Mouse (Mus musculus) forebrain, embryonic 10.5 days (tissue): Measurements from ENCODE around the gene Sparcl1. TPM values are rescaled to one million over a fixed set of nuclear protein-coding genes. Genes with fewer than 3 reads are reported as not detected.

Source experiments
- DNase-seq: peaks from one replicate; pipeline ENCODE4 v3.0.0-alpha.2; 2017; ENCODE audit warnings: low spot score; ENCODE audit errors: extremely low spot score
- H3K27ac ChIP-seq: fragments of 300-500 bp; sonication (generic); 2 replicates; pipeline ENCODE4 v1.5.1; 2016; ENCODE audit warnings: mild to moderate bottlenecking
- H3K27me3 ChIP-seq: fragments of 300-500 bp; sonication (generic); 2 replicates; pipeline ENCODE4 v1.6.1; 2016; ENCODE audit warnings: mild to moderate bottlenecking; ENCODE audit not compliant: poor library complexity, severe bottlenecking
- H3K36me3 ChIP-seq: fragments of 300-500 bp; sonication (generic); replicated peaks from 2 replicates; pipeline ENCODE4 v1.6.1; 2016; ENCODE audit warnings: mild to moderate bottlenecking, moderate library complexity
- H3K4me1 ChIP-seq: fragments of 300-500 bp; sonication (generic); 2 replicates; pipeline ENCODE4 v1.6.1; 2016
- H3K4me3 ChIP-seq: fragments of 300-500 bp; sonication (generic); 2 replicates; pipeline ENCODE4 v1.5.1; 2016; ENCODE audit warnings: mild to moderate bottlenecking, moderate library complexity
- H3K9me3 ChIP-seq: fragments of 300-500 bp; sonication (generic); 2 replicates; pipeline ENCODE4 v1.6.1; 2016; ENCODE audit warnings: mild to moderate bottlenecking, moderate library complexity
- WGBS: fragments of 180-500 bp; shearing (Covaris S2); methylation state at CpG from one replicate; pipeline ENCODE4 v1.1.7; 2016; 5-methylcytosine and 5-hydroxymethylcytosine counted together
- polyA plus RNA-seq: library from polyadenylated mRNA; unstranded; fragments of >200 nt; fragmentation: Nextera tagmentation; extraction: Ambion mirVana; gene quantifications from 2 replicates; pipeline ENCODE4 v1.2.1, GENCODE M21; 2016

Sparcl1 gene
- polyA plus RNA-seq, 1 experiment from 2014 or later: 13.4 TPM

DNA sequence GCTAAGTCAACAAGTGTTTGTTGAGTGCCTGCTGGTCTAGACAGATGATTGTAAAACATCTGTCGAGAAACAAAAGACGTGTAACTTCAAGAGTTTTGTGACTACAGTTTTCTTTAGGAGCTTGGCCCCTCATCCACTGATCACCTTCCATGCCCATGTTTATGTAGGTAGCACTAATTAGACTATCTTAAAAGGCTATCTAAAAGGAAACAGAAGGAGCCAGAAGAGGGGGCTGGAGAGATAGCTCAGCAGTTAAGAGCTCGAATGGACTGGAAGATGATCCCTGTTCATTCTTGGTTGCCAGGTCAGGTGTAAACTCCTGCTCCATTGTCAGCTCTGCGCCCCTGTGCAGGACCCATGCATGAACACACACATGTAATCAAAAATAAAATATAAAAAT lies 65.4 kb downstream of the Sparcl1 start:
- peaks cover 33% of the 10 kb centered on the region for H3K36me3 ChIP-seq
- no peak overlapping the region for H3K27ac ChIP-seq
- H3K4me1 ChIP-seq: peaks cover 22% of the 10 kb centered on the region
- peak overlapping the region; percentile 84 for H3K4me3 ChIP-seq
- 57% methylated on average over 4 of the region's 4 CpGs for WGBS
- H3K27me3 ChIP-seq: no peaks in the 10 kb centered on the region
- H3K9me3 ChIP-seq: no peaks in the 10 kb centered on the region
- DNase-seq: no peak

DNA sequence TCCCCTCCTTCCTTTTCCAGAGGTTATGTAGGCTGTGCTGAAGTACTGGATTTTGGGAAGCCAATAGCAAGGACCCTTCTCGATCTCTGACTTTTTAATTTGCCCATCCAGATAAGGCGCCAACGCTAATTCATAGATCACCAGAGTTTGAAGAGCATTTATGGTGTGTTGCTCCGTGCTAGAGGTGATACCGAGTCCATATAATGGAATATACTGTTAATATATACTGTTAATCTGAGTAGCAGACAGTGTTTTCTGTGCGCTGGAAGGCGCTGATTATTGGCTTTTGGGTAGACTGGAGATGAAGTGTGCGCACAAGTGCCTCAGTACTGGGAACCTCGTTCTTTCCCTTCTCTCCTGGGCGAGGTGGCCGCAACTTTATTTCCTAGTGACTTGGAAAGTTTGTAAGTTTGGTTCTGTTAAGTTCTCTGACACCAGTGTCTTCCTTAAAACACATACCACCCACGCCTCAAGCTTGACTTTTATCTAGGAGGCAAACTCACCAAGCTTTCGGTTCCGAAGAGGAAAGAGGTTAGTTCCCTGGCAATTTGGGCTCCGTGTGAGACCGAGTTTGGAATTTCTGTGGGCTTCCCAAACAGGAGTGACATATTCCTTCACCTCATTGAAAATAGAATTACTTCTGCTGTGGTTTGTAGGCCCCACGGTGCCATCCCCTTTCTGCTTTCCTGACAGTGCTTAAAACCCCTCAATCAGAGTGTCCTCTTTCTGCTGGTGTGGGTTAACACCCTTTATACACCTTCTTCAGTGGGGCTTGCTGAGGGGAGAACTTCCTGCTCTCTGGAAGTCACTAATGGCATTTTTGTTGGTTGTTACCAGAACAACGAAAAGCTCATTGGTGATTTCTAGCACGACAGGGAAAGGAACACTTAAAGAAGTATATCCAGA lies 66.1 kb downstream of the Sparcl1 start:
- H3K27me3 ChIP-seq: no peaks in the 10 kb centered on the region
- peak overlapping the region; percentile 84 for H3K4me3 ChIP-seq
- H3K27ac ChIP-seq: peak overlapping the region; percentile 94
- WGBS: 11% methylated on average over 19 of the region's 19 CpGs
- no peaks in the 10 kb centered on the region for H3K9me3 ChIP-seq
- H3K4me1 ChIP-seq: peaks cover 22% of the 10 kb centered on the region
- DNase-seq: no peak
- H3K36me3 ChIP-seq: peaks cover 27% of the 10 kb centered on the region

GRCm38 (mm10) chr5:104046256-104047199 lies 67.0 kb downstream of the Sparcl1 start, which contains the start of gene Nudt9:
Nudt9 (plus strand) TSS chr5:104046306.
- H3K27me3 ChIP-seq: no peaks in the 10 kb centered on the region
- peaks cover 22% of the 10 kb centered on the region for H3K4me1 ChIP-seq
- DNase-seq: peak; percentile 98

GRCm38 (mm10) chr5:104043704-104044103 lies 69.8 kb downstream of the Sparcl1 start:
- no peak for DNase-seq
- peaks cover 22% of the 10 kb centered on the region for H3K4me1 ChIP-seq
- 58% methylated on average over 2 of the region's 2 CpGs for whole genome bisulfite sequencing
- no peak overlapping the region for H3K4me3 ChIP-seq
- H3K36me3 ChIP-seq: no peaks in the 10 kb centered on the region
- no peak overlapping the region for H3K27ac ChIP-seq
- no peaks in the 10 kb centered on the region for H3K27me3 ChIP-seq
- no peaks in the 10 kb centered on the region for H3K9me3 ChIP-seq

More at GRCm38 (mm10) chr5:104046256-104047199, 67.0 kb downstream of the Sparcl1 start, which contains the start of gene Nudt9:
- Histone ChIP-seq H3K4me3 (peak within 1 kb of the TSS; percentile 84), H3K27ac (peak within 1 kb of the TSS; percentile 94), H3K36me3 (peaks cover 18% of the 10 kb centered on the region), H3K9me3 (no peaks in the 10 kb centered on the region)
- WGBS: 5% methylated on average over 90 of the region's 90 CpGs

DNA sequence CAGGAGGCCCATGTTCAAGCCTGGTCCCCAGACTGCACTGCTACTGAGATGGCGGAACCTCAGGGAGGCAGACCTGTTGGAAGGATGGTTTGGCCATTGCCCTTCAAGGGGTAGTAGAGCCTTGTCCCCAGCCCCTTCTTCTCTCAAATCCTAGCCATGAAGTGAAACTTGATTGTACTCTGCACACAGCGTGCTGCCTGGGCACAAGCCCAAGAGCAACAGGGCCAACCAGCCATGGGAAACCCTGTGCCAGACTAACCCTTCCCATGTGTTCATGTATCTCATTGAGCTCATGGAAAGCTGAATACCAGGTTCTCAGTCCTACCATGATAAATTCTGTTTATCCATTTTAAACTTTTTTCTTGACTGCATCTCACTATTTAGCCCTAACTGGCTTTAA lies 70.6 kb downstream of the Sparcl1 start:
- Histone ChIP-seq H3K36me3 (no peaks in the 10 kb centered on the region), H3K4me3 (no peak overlapping the region), H3K4me1 (peaks cover 16% of the 10 kb centered on the region), H3K27ac (no peak overlapping the region), H3K9me3 (no peaks in the 10 kb centered on the region), H3K27me3 (no peaks in the 10 kb centered on the region)
- DNase-seq: no peak
- 93% methylated on average over 2 of the region's 2 CpGs for WGBS

DNA sequence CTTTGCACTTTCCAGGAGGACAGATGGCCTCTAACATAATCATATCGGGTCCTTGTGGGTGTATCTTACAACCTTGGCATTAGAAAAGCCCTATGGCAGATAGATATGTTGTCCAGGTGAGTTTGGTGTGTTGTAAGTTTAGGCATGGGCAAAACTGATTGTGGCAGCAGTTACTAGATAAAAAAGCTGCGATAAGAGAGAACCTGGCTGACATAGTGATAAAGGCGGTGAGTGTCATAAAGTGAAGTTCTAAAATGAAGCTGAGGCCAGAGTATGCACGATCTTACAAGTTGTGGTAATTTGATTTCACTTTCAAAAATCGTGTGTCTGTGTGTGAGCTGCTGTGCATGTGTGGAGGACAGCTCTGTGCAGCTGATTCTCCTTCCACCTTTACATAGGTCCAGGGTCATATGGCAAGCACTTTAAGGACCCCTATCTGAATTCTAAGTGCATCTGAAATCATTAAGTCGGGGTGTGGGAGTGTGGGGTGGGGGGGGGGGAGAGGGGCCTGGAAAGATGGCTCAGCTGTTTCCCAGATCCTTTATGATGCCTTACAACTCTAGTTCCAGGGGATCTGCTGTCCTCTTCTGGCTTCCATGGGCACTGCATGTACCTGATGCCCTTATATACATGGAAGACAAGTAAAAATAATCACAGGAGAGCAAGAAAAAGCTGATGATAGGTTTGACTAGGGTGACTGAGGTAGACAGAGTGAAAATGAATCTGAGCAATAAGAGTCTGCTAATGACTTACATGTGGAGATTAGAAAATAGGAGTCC lies 74.2 kb downstream of the Sparcl1 start:
- no peak for DNase-seq
- Histone ChIP-seq H3K27me3 (no peaks in the 10 kb centered on the region), H3K9me3 (no peaks in the 10 kb centered on the region), H3K27ac (no peak overlapping the region), H3K36me3 (no peaks in the 10 kb centered on the region), H3K4me1 (no peaks in the 10 kb centered on the region), H3K4me3 (no peak overlapping the region)
- 75% methylated on average over 6 of the region's 6 CpGs for WGBS

DNA sequence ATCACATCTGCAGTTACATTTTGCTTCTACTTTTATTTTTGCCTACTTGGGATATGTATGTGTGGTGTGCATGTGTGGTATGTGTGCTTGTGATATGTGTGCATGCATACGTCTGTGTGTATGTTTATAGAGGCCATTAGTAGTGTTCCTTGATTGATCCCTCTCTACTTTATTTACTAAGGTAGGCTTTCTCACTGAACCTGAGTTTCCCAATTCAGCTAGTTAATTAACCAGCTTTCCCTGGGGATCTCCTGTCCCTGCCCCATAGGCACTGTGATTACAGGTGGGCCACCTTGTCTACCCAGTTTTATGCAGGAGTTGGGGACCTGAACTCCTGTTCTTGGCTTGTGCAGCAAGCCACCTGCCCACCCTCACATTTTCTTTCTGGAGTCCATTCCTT lies 76.8 kb downstream of the Sparcl1 start:
- DNase-seq: no peak
- no peaks in the 10 kb centered on the region for H3K4me1 ChIP-seq
- no peak overlapping the region for H3K4me3 ChIP-seq
- H3K36me3 ChIP-seq: no peaks in the 10 kb centered on the region
- no peaks in the 10 kb centered on the region for H3K9me3 ChIP-seq
- H3K27me3 ChIP-seq: no peaks in the 10 kb centered on the region
- WGBS: 97% methylated on average over 1 of the region's 1 CpGs
- H3K27ac ChIP-seq: no peak overlapping the region

DNA sequence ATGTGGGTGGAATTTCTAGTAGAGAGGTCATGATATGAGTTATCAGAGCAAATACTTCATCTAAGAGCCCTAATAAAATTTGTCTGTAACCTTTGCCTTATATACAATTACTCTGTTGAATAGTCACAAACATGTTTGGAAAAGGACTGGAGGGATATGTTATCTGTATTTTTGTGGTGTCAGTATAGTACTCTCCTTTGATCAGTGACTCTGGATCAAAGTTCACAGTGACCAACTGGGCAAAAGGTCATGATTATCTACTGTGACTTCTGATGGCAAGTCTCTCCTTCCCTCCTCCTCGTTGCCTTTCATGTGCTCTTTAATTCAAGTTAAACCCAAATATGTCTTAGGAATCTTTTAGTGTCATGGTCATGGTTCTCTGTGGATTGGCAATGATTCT lies 77.7 kb downstream of the Sparcl1 start:
- no peak overlapping the region for H3K27ac ChIP-seq
- no peak overlapping the region for H3K4me3 ChIP-seq
- no peaks in the 10 kb centered on the region for H3K9me3 ChIP-seq
- no peak for DNase-seq
- H3K27me3 ChIP-seq: no peaks in the 10 kb centered on the region
- no peaks in the 10 kb centered on the region for H3K36me3 ChIP-seq
- no peaks in the 10 kb centered on the region for H3K4me1 ChIP-seq
- WGBS: 64% methylated on average over 1 of the region's 1 CpGs

DNA sequence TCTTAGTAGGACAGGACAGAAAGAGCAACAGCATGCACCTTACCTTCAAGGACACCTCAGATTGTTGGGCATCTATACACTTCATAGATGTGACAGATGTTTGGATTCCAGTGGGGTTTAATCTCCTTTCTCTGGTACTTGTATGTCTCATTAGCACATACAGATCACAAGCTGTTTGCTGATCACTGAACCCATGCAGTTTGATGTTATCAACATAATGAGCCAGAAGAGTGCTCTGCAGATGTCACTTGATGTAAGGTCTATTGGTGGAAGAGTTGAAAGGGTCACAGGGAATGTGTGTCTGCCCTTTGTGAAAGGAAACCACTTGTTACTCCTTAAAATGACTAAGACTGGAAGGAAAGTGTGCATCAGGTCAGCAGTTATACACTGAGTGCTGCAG lies 78.5 kb downstream of the Sparcl1 start:
- Histone ChIP-seq H3K9me3 (no peaks in the 10 kb centered on the region), H3K4me1 (no peaks in the 10 kb centered on the region)
- no peak for DNase-seq

GRCm38 (mm10) chr5:104032434-104033097 lies 81.0 kb downstream of the Sparcl1 start:
- 87% methylated on average over 2 of the region's 2 CpGs for whole genome bisulfite sequencing
- Histone ChIP-seq H3K4me1 (no peaks in the 10 kb centered on the region), H3K36me3 (no peaks in the 10 kb centered on the region), H3K9me3 (no peaks in the 10 kb centered on the region), H3K4me3 (no peak overlapping the region), H3K27ac (no peak overlapping the region), H3K27me3 (0 out of 2 replicates have a peak, but pooled peaks cover under 1% of the 10 kb centered on the region)
- no peak for DNase-seq

More for the DNA sequence above, 78.5 kb downstream of the Sparcl1 start:
- H3K36me3 ChIP-seq: no peaks in the 10 kb centered on the region
- no peak overlapping the region for H3K4me3 ChIP-seq
- no peak overlapping the region for H3K27ac ChIP-seq
- H3K27me3 ChIP-seq: no peaks in the 10 kb centered on the region
